Mouse (Mus musculus) ES-E14 (cell line): ENCODE data around the gene Ptx4.
"Not testable (repeated sequence)": the region's sequence is repeated elsewhere in the genome, so short reads cannot be mapped to it uniquely, and the experiment has no call there.

Experiments
- HCFC1 ChIP-seq: IDR thresholded peaks from 2 replicates; pipeline ENCODE4 v1.6.1; 2012; ENCODE audit warnings: low read length, inconsistent platforms, borderline replicate concordance; ENCODE audit not compliant: insufficient read depth
- MAFK ChIP-seq: IDR thresholded peaks from 2 replicates; pipeline ENCODE4 v1.6.1; 2014; ENCODE audit warnings: mild to moderate bottlenecking, low read depth, low read length, inconsistent platforms; ENCODE audit not compliant: insufficient read depth
- ZC3H11A ChIP-seq: IDR thresholded peaks from 2 replicates; pipeline ENCODE4 v1.6.1; 2012; ENCODE audit warnings: low read depth, mild to moderate bottlenecking, inconsistent platforms, low read length, borderline replicate concordance

GRCm38 (mm10) chr17:25125442-25126060, 5.0 kb downstream of the Ptx4 start:
- TF ChIP-seq ZC3H11A, HCFC1, MAFK: not testable (repeated sequence)
